Mouse (Mus musculus) small intestine, adult 2 months (tissue): ENCODE results near the gene Sco2. TPM values are rescaled to one million over a fixed set of nuclear protein-coding genes. Genes with fewer than 3 reads are reported as not detected.

Experiments used
- H3K27ac ChIP-seq: fragments of 200-500 bp; 2 replicates; pipeline ENCODE4 v1.5.1; 2012; ENCODE audit warnings: low read depth, low read length, control low read depth, inconsistent platforms; ENCODE audit not compliant: insufficient read depth
- H3K27me3 ChIP-seq: fragments of 200-500 bp; 2 replicates; pipeline ENCODE4 v1.6.1; 2012; ENCODE audit warnings: mild to moderate bottlenecking, moderate library complexity, low read length, inconsistent platforms; ENCODE audit not compliant: control insufficient read depth, insufficient read depth
- H3K36me3 ChIP-seq: fragments of 200-500 bp; 2 replicates; pipeline ENCODE4 v1.6.1; 2012; ENCODE audit warnings: mild to moderate bottlenecking, low read length, control low read depth, inconsistent platforms; ENCODE audit not compliant: control insufficient read depth, insufficient read depth
- H3K4me1 ChIP-seq: fragments of 200-500 bp; 2 replicates; pipeline ENCODE4 v1.6.1; 2012; ENCODE audit warnings: low read length, inconsistent platforms, mixed read lengths; ENCODE audit not compliant: control insufficient read depth, insufficient read depth, insufficient read length
- H3K4me3 ChIP-seq: fragments of 200-500 bp; 2 replicates; pipeline ENCODE4 v1.5.1; 2012; ENCODE audit warnings: low read depth, mild to moderate bottlenecking, control low read depth, inconsistent platforms, low read length, moderate library complexity
- CTCF ChIP-seq: fragments of 200-500 bp; IDR thresholded peaks from 2 replicates; pipeline ENCODE4 v1.5.1; 2012; ENCODE audit warnings: low read depth, mild to moderate bottlenecking, control low read depth, inconsistent platforms, low read length, moderate library complexity, mixed read lengths; ENCODE audit not compliant: insufficient replicate concordance, insufficient read length; ENCODE audit errors: extremely low read depth
- POLR2A ChIP-seq: fragments of 200-500 bp; IDR thresholded peaks from 2 replicates; pipeline ENCODE4 v1.6.1; 2012; ENCODE audit warnings: low read depth, mild to moderate bottlenecking, control low read depth, inconsistent platforms, low read length, moderate library complexity
- WGBS: fragments of 180-500 bp; shearing (Covaris S2); methylation state at CpG from one replicate; pipeline ENCODE4 v1.1.7; 2018; 5-methylcytosine and 5-hydroxymethylcytosine counted together
- polyA plus RNA-seq: library from polyadenylated mRNA; depleted of rRNA; stranded (reverse); fragments of >200 nt; gene quantifications from 2 replicates; pipeline ENCODE4 v1.2.3, GENCODE M21; 2012

Gene Sco2
- polyA plus RNA-seq, 1 experiment: 317 TPM

- 20% methylated on average over 1 of the region's 1 CpGs for WGBS
- no peaks in the 10 kb centered on the region for H3K36me3 ChIP-seq
- TF ChIP-seq POLR2A (no peak), CTCF (no peak)
- H3K4me1 ChIP-seq: peaks cover 20% of the 10 kb centered on the region
- H3K27me3 ChIP-seq: no peaks in the 10 kb centered on the region
- no peak overlapping the region for H3K4me3 ChIP-seq
- H3K27ac ChIP-seq: peak overlapping the region; percentile 100
These were observed 26.1 kb upstream of the Sco2 start for GRCm38 (mm10) chr15:89399716-89400115.

- TF ChIP-seq POLR2A: no peak
- no peak for TF ChIP-seq CTCF
- Histone ChIP-seq H3K4me1 (peaks cover 20% of the 10 kb centered on the region), H3K36me3 (no peaks in the 10 kb centered on the region), H3K27me3 (no peaks in the 10 kb centered on the region), H3K4me3 (no peak overlapping the region), H3K27ac (peak overlapping the region; percentile 100)
- WGBS: 67% methylated on average over 2 of the region's 2 CpGs
These were observed 24.5 kb upstream of the Sco2 start for GRCm38 (mm10) chr15:89398146-89398545.

- Histone ChIP-seq H3K4me3 (no peak overlapping the region), H3K36me3 (no peaks in the 10 kb centered on the region), H3K4me1 (peaks cover 20% of the 10 kb centered on the region), H3K27me3 (no peaks in the 10 kb centered on the region), H3K27ac (peak overlapping the region; percentile 99)
- 33% methylated on average over 4 of the region's 4 CpGs for WGBS
- TF ChIP-seq CTCF (no peak), POLR2A (no peak)
These were observed 23.2 kb upstream of the Sco2 start for GRCm38 (mm10) chr15:89396883-89397282.

GRCm38 (mm10) chr15:89390081-89390480 is 16.4 kb upstream of the Sco2 start:
- 96% methylated on average over 10 of the region's 10 CpGs for WGBS
- Histone ChIP-seq H3K27me3 (no peaks in the 10 kb centered on the region), H3K4me1 (no peaks in the 10 kb centered on the region), H3K36me3 (no peaks in the 10 kb centered on the region), H3K27ac (no peak overlapping the region), H3K4me3 (no peak overlapping the region)
- TF ChIP-seq CTCF (no peak), POLR2A (no peak)

- Histone ChIP-seq H3K4me3 (no peak overlapping the region), H3K4me1 (no peaks in the 10 kb centered on the region), H3K36me3 (no peaks in the 10 kb centered on the region), H3K27me3 (no peaks in the 10 kb centered on the region), H3K27ac (no peak overlapping the region)
- no peak for TF ChIP-seq POLR2A
- TF ChIP-seq CTCF: no peak
- WGBS: 55% methylated on average over 12 of the region's 12 CpGs
These were observed 13.5 kb upstream of the Sco2 start for GRCm38 (mm10) chr15:89387127-89387526.

GRCm38 (mm10) chr15:89384617-89385016 is 11.0 kb upstream of the Sco2 start, which contains the start of gene Klhdc7b:
Gene Klhdc7b (plus strand): TSS chr15:89384917.
- 0 out of 2 replicates have a peak, but pooled peaks cover under 1% of the 10 kb centered on the region for H3K4me1 ChIP-seq
- no peaks in the 10 kb centered on the region for H3K36me3 ChIP-seq
- 90% methylated on average over 7 of the region's 7 CpGs for WGBS
- TF ChIP-seq CTCF (no peak), POLR2A (no peak)
- no peaks in the 10 kb centered on the region for H3K27me3 ChIP-seq
- H3K27ac ChIP-seq: no peak within 1 kb of the TSS
- H3K4me3 ChIP-seq: no peak within 1 kb of the TSS

- TF ChIP-seq CTCF: no peak
- TF ChIP-seq POLR2A: no peak
- Histone ChIP-seq H3K27me3 (no peaks in the 10 kb centered on the region), H3K4me1 (peaks cover 32% of the 10 kb centered on the region), H3K27ac (peak overlapping the region; percentile 89), H3K36me3 (no peaks in the 10 kb centered on the region), H3K4me3 (peak overlapping the region; percentile 74)
- 10% methylated on average over 10 of the region's 10 CpGs for WGBS
These were observed 5.8 kb upstream of the Sco2 start for GRCm38 (mm10) chr15:89379429-89379828.

GRCm38 (mm10) chr15:89378831-89379401 is 5.3 kb upstream of the Sco2 start, which contains the start of gene Odf3b:
Gene Odf3b (minus strand): TSS chr15:89379282.
- WGBS: under 1% methylated on average over 33 of the region's 33 CpGs
- Histone ChIP-seq H3K27me3 (no peaks in the 10 kb centered on the region), H3K27ac (peak within 1 kb of the TSS; percentile 89), H3K36me3 (no peaks in the 10 kb centered on the region), H3K4me1 (peaks cover 36% of the 10 kb centered on the region), H3K4me3 (peak within 1 kb of the TSS; percentile 74)
- no peak for TF ChIP-seq CTCF
- TF ChIP-seq POLR2A: no peak; the same call in none of the 2 replicates
